In genomic region chr1:79902901-79903300, GRCm38 (mm10) we compare ENCODE assay signal across 19 mouse cellular contexts. TPM values are rescaled to one million over a fixed set of nuclear protein-coding genes. Genes with fewer than 3 reads are reported as not detected.
DNase-seq lines count a peak whose midpoint lies in the region; ATAC-seq lines count a peak whose summit lies in the region.
"Had no signal": no experiment of that assay in that cellular context is flagged by ENCODE, and none has a peak within 500 bp of the region (broad histone marks: within the 10 kb centered on the region; RNA-seq: fewer than 3 reads in every experiment).

No protein-coding gene starts in this region.

- intact Hi-C loops in gastrocnemius, postnatal 14 days (cut with DNase I; ENCODE audit: low total_unique reads), result no loop called here
- intact Hi-C loops in left cerebral cortex, postnatal 14 days (cut with DNase I), result no loop called here

- no peaks in the 10 kb centered on the region for H3K27me3 ChIP-seq in neural tube, embryonic 15.5 days (replicated peaks)
- no peaks in the 10 kb centered on the region for H3K27me3 ChIP-seq in hindbrain, embryonic 14.5 days (ENCODE audit: control insufficient read depth, insufficient read depth, low read length)
- H3K27me3 ChIP-seq: hindbrain, embryonic 13.5 days; midbrain, embryonic 15.5 days had no signal

- H3K9ac ChIP-seq in neural tube, embryonic 15.5 days (replicated peaks), result no peak overlapping the region
- no peak overlapping the region for H3K9ac ChIP-seq in hindbrain, embryonic 14.5 days
- H3K9ac ChIP-seq: hindbrain, embryonic 13.5 days; liver, postnatal 0 days; midbrain, embryonic 15.5 days had no signal

- no peak overlapping the region for H3K4me3 ChIP-seq in neural tube, embryonic 15.5 days (replicated peaks)
- H3K4me3 ChIP-seq in hindbrain, embryonic 14.5 days (replicated peaks; ENCODE audit: low read length), result no peak overlapping the region
- H3K4me3 ChIP-seq: forebrain, embryonic 10.5 days; heart, embryonic 10.5 days; hindbrain, embryonic 13.5 days; limb, embryonic 10.5 days; midbrain, embryonic 15.5 days; myocyte had no signal

- no peak overlapping the region for H3K4me2 ChIP-seq in neural tube, embryonic 15.5 days
- H3K4me2 ChIP-seq in hindbrain, embryonic 14.5 days (replicated peaks), result no peak overlapping the region
- H3K4me2 ChIP-seq: hindbrain, embryonic 13.5 days; midbrain, embryonic 15.5 days had no signal

- H3K4me1 ChIP-seq in neural tube, embryonic 15.5 days, result no peaks in the 10 kb centered on the region
- H3K4me1 ChIP-seq in hindbrain, embryonic 14.5 days (replicated peaks; ENCODE audit: control insufficient read depth, insufficient read depth, low read length), result no peaks in the 10 kb centered on the region
- H3K4me1 ChIP-seq: forebrain, embryonic 10.5 days; heart, embryonic 10.5 days; hindbrain, embryonic 13.5 days; limb, embryonic 10.5 days; midbrain, embryonic 15.5 days had no signal

- H3K27ac ChIP-seq in neural tube, embryonic 15.5 days (replicated peaks), result no peak overlapping the region
- no peak overlapping the region for H3K27ac ChIP-seq in hindbrain, embryonic 14.5 days
- H3K27ac ChIP-seq: forebrain, embryonic 10.5 days; heart, embryonic 10.5 days; hindbrain, embryonic 13.5 days; limb, embryonic 10.5 days; midbrain, embryonic 15.5 days had no signal

- no peaks in the 10 kb centered on the region for H3K9me3 ChIP-seq in neural tube, embryonic 15.5 days (replicated peaks)
- no peaks in the 10 kb centered on the region for H3K9me3 ChIP-seq in hindbrain, embryonic 14.5 days (ENCODE audit: control insufficient read depth, low read length)
- H3K9me3 ChIP-seq: forebrain, embryonic 10.5 days; G1E; heart, embryonic 10.5 days; hindbrain, embryonic 13.5 days; midbrain, embryonic 15.5 days had no signal

- no peak for ATAC-seq in neural tube, embryonic 15.5 days (ENCODE audit: low FRiP score)
- ATAC-seq in hindbrain, embryonic 14.5 days (ENCODE audit: low FRiP score), result no peak
- ATAC-seq: liver, postnatal 0 days; midbrain, embryonic 15.5 days had no signal

- H3K36me3 ChIP-seq in neural tube, embryonic 15.5 days, result no peaks in the 10 kb centered on the region
- no peaks in the 10 kb centered on the region for H3K36me3 ChIP-seq in hindbrain, embryonic 14.5 days (replicated peaks; ENCODE audit: control insufficient read depth, insufficient read depth)
- H3K36me3 ChIP-seq: forebrain, embryonic 10.5 days; G1E; heart, embryonic 10.5 days; hindbrain, embryonic 13.5 days; limb, embryonic 10.5 days; midbrain, embryonic 15.5 days had no signal

- 83% methylated on average over 2 of the region's 2 CpGs for WGBS in neural tube, embryonic 15.5 days
- 80% methylated on average over 2 of the region's 2 CpGs for WGBS in hindbrain, embryonic 14.5 days

- peak; percentile 50 for DNase-seq in gastrocnemius, adult 18-20 months (ENCODE audit: low spot score)
- DNase-seq in gastrocnemius, postnatal 14 days, result no peak
- DNase-seq in right cerebral cortex, adult 2 months (ENCODE audit: low spot score in 2 of 2), result peak; percentile 15 to 17
- no peak for DNase-seq in right cerebral cortex, postnatal 14 days
- peak; percentile 6 to 8 for DNase-seq in left cerebral cortex, postnatal 14 days (ENCODE audit: low spot score in 2 of 2)
- no peak for DNase-seq in hindbrain, embryonic 14.5 days (ENCODE audit: low spot score)
- DNase-seq: cerebellum, adult 2 months; heart, postnatal 10 days; kidney, postnatal 36 days; liver, postnatal 0 days; thymus, postnatal 36 days had no signal

RNA-seq across cellular contexts. Expression of gene Serpine2, which starts 41.9 kb away (rescaled TPM):
- total RNA-seq in gastrocnemius, adult 18-20 months (2021), result 10 to 100 TPM; 78.7 to 89.6 TPM
- total RNA-seq in gastrocnemius, postnatal 14 days (2021), result 10 to 100 TPM; 41.6 to 45.5 TPM
- total RNA-seq in left cerebral cortex, postnatal 14 days (2021), result 100 to 1,000 TPM; 161 to 167 TPM
- polyA plus RNA-seq in neural tube, embryonic 15.5 days (2015; fragmentation: Nextera tagmentation; extraction: Ambion mirVana), result 382 and 384 TPM in 2 replicates
- 328 and 356 TPM in 2 replicates for polyA plus RNA-seq in hindbrain, embryonic 14.5 days (2014; fragmentation: Nextera tagmentation; extraction: Ambion mirVana)
- polyA plus RNA-seq: G1E had no signal

Comparison
In these comparisons a context has a peak if more than half of its experiments do, and no peak if none do; other contexts are left out.
1. DNase-seq: peak in gastrocnemius, adult 18-20 months (single experiment), right cerebral cortex, adult 2 months (2 of 2) and left cerebral cortex, postnatal 14 days (2 of 2); none in gastrocnemius, postnatal 14 days (single experiment), right cerebral cortex, postnatal 14 days (single experiment) and hindbrain, embryonic 14.5 days (single experiment).